In the genomic region with DNA sequence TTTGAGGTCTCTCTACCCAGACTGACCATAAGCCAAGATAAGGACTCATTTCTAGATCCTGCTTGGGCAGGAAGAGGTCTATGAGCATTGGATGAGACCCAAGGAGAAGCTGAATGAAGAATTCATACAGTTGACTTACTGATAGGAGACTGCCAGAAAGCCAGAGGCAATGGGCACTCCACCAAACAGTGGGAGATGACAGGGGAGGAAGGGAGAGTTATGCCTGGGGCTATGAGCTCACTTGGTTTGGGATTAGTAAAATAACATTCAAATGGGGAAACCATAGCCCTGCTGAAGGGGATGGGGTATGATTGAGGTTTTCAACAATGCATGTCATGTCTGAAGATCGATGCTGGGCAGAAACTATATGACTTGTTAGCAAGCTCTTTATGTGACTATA, we compare ENCODE assay signal across 9 mouse cellular contexts.
"Had no signal": no experiment of that assay in that cellular context is flagged by ENCODE, and none has a peak within 500 bp of the region (broad histone marks: within the 10 kb centered on the region; RNA-seq: fewer than 3 reads in every experiment).

No protein-coding gene starts in this region.

- H3K27ac ChIP-seq: liver, embryonic 13.5 days had no signal

- H3K36me3 ChIP-seq: liver, embryonic 13.5 days had no signal

- H3K4me3 ChIP-seq: liver, embryonic 13.5 days had no signal

- H3K27me3 ChIP-seq: liver, embryonic 13.5 days had no signal

- H3K9me3 ChIP-seq: liver, embryonic 13.5 days had no signal

- H3K9ac ChIP-seq: liver, embryonic 13.5 days had no signal

- H3K4me2 ChIP-seq: liver, embryonic 13.5 days; midbrain, embryonic 11.5 days had no signal

- DNase-seq: kidney, adult 9 months; kidney, postnatal 14 days; kidney, postnatal 4 days; liver, embryonic 13.5 days; lung, adult 2 months; lung, postnatal 14 days; midbrain, embryonic 14.5 days; thymus, postnatal 36 days had no signal

- H3K4me1 ChIP-seq: liver, embryonic 13.5 days had no signal
